Mouse (Mus musculus): ENCODE measurements around the gene Crcp.
A peak's percentile ranks its signal among the peaks of the same experiment; 100 is the strongest.
"Not testable (repeated sequence)": the region's sequence is repeated elsewhere in the genome, so short reads cannot be mapped to it uniquely, and the experiment has no call there.

Crcp gene

GRCm38 (mm10) chr5:130023767-130024539 lies 5.1 kb upstream of the Crcp start:
- peak; percentile 79 for DNase-seq

GRCm38 (mm10) chr5:130027134-130027533 lies 2.0 kb upstream of the Crcp start:
- DNase-seq = no peak

GRCm38 (mm10) chr5:130027696-130028095 lies 1.4 kb upstream of the Crcp start:
- DNase-seq = no peak

- no peak for DNase-seq
Observed at GRCm38 (mm10) chr5:130031410-130032390, 2.6 kb downstream of the Crcp start.

- no peak for DNase-seq
Observed at GRCm38 (mm10) chr5:130033869-130034268, 4.8 kb downstream of the Crcp start.

GRCm38 (mm10) chr5:130036300-130036699 lies 7.2 kb downstream of the Crcp start:
- DNase-seq = not testable (repeated sequence)

- DNase-seq = peak; percentile 58
Observed at GRCm38 (mm10) chr5:130037752-130038455, 8.8 kb downstream of the Crcp start.

GRCm38 (mm10) chr5:130040797-130041196 lies 11.7 kb downstream of the Crcp start:
- DNase-seq = no peak

- no peak for DNase-seq
Observed at GRCm38 (mm10) chr5:130041262-130041661, 12.2 kb downstream of the Crcp start.

GRCm38 (mm10) chr5:130043741-130044140 lies 14.7 kb downstream of the Crcp start:
- DNase-seq = no peak

- DNase-seq = peak; percentile 82
Observed at GRCm38 (mm10) chr5:130044201-130044695, 15.2 kb downstream of the Crcp start.

- DNase-seq = no peak
Observed at GRCm38 (mm10) chr5:130046100-130046499, 17.0 kb downstream of the Crcp start.

- no peak for DNase-seq
Observed at GRCm38 (mm10) chr5:130046589-130046988, 17.5 kb downstream of the Crcp start.

GRCm38 (mm10) chr5:130047013-130047412 lies 17.9 kb downstream of the Crcp start:
- DNase-seq = no peak

GRCm38 (mm10) chr5:130048786-130049520 lies 19.9 kb downstream of the Crcp start:
- no peak for DNase-seq

GRCm38 (mm10) chr5:130050416-130050815 lies 21.3 kb downstream of the Crcp start:
- DNase-seq = peak; percentile 81

GRCm38 (mm10) chr5:130051073-130051860 lies 22.2 kb downstream of the Crcp start:
- no peak for DNase-seq

GRCm38 (mm10) chr5:130052510-130052909 lies 23.4 kb downstream of the Crcp start:
- no peak for DNase-seq

GRCm38 (mm10) chr5:130052955-130053354 lies 23.9 kb downstream of the Crcp start:
- no peak for DNase-seq

- no peak for DNase-seq
Observed at GRCm38 (mm10) chr5:130055688-130056087, 26.6 kb downstream of the Crcp start.

GRCm38 (mm10) chr5:130056303-130056702 lies 27.2 kb downstream of the Crcp start:
- DNase-seq = no peak
